Mouse (Mus musculus): ENCODE measurements around the gene Sptbn4. TPM values are rescaled to one million over a fixed set of nuclear protein-coding genes. Genes with fewer than 3 reads are reported as not detected.

Gene Sptbn4
- polyA plus RNA-seq, 1 experiment: 30.4 TPM

DNA sequence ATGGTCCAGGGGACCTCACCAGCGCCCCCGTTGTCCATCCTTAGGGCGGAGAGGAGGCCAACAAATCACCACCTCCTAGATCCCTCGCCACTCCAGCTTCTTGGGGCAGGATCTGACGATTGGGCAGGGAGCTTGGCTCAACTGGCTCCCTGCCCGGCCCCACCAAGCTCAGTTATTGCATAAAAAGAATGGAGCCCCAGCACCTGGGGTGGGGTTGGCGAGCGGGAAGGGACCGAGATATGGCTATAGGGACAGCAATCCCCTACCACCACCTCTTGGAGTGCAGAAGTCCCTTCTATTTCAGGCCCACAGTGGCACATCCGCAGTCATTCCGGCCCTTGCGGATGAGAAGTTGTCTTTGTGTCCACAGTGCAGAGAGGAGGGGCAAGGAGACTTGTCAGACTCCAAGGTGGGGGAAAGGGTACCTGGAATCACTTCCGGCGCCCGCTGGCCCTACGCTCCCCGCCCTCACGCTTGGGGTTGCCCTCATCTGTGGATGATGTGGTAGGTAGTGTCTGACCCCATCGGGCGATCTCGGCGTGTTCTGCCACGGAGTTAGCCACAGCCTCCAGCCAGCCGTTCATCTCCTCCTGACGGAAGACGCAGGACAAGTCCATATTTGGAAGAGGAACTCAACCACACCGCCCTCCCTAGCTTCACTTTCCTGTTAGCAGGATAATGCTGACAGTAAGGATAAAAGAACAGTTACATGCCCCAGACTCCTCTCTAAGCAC, 90.5 kb downstream of the Sptbn4 start, which contains the start of gene Gm20479:
TSS of gene Gm20479 (minus strand) at position 559 of the 734 bp plus-strand sequence.
- DNase-seq (ENCODE audit: low read depth): no peak
- TF ChIP-seq CTCF (IDR thresholded peaks at IDR 0.05; ENCODE audit: borderline replicate concordance, extremely low read depth, insufficient read depth, insufficient read length) (no peak), POLR2A (IDR thresholded peaks at IDR 0.05; ENCODE audit: borderline replicate concordance, extremely low read depth, insufficient read depth, insufficient read length, poor library complexity, severe bottlenecking) (no peak)

DNA sequence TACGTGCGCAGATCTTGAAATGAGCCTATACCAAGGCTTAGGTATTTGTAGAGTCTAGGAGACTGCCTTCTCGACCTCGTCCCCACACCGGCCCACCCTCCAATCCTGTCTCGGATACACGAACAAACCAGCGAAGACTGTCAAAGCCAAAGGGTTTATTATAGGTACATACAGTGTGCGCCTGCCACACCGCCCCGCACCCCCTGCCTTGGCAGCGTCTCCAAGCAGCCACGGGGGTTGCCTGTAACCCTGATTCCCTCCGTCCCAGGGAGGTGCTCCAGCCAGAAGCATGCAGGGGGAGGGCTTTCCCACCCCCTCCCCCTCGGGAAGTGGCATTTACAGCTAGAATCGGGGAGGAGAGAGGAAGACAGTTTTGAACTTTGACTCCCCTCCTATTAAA, 91.2 kb downstream of the Sptbn4 start:
- DNase-seq (ENCODE audit: low read depth): peak; percentile 37
- TF ChIP-seq POLR2A (IDR thresholded peaks at IDR 0.05; ENCODE audit: borderline replicate concordance, extremely low read depth, insufficient read depth, insufficient read length, poor library complexity, severe bottlenecking) (no peak), CTCF (IDR thresholded peaks at IDR 0.05; ENCODE audit: borderline replicate concordance, extremely low read depth, insufficient read depth, insufficient read length) (no peak)

DNA sequence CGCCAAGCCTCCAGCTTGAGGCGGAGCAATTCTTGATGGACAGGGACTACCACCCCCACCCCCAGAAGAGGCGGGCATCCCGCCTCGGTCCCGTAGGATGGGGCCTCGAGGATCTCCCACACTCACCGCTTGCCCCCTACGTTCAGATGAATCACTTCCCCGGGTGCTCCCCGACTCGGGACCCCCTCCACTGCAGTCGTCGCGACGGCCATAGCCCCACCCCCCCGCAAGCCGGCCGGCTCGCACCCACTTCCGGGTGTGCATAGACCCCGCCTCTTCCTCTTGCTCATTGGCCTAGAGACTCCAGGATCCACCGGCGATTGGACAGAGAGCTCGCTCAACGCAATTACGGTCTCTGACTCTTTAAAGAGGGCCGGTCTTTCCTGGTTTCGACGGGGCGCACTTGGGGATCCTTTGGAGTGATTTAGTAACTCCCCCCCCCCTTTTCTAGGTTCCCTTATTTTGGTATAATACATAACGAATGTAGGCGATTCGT, 91.7 kb downstream of the Sptbn4 start, which contains the start of gene Shkbp1:
TSS of gene Shkbp1 (minus strand) at position 275 of the 496 bp plus-strand sequence.
- TF ChIP-seq CTCF (IDR thresholded peaks at IDR 0.05; ENCODE audit: borderline replicate concordance, extremely low read depth, insufficient read depth, insufficient read length) (no peak), POLR2A (IDR thresholded peaks at IDR 0.05; ENCODE audit: borderline replicate concordance, extremely low read depth, insufficient read depth, insufficient read length, poor library complexity, severe bottlenecking) (peak; percentile 24; the same call in 1 of the 2 replicates)

DNA sequence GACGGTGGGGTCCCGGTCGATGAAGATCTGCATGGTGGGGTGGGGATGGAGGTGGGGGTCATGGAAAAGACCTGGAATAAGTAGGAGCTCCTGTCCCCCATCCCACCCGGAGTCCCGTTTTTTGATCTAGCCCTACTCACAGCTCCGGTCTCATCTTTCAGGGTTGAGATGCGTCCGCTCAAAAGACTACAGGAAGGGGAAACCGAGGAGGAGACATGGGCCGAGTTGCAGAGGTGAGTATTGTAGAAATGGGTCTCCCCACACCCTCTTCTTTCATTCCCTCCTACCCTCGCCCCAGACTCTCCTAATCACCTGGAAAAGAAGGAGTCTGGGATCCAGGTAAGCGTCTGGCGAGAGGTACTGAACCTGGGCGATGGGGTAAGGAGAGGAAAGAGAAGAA, 92.2 kb downstream of the Sptbn4 start:
- TF ChIP-seq POLR2A (IDR thresholded peaks at IDR 0.05; ENCODE audit: borderline replicate concordance, extremely low read depth, insufficient read depth, insufficient read length, poor library complexity, severe bottlenecking) (no peak), CTCF (IDR thresholded peaks at IDR 0.05; ENCODE audit: borderline replicate concordance, extremely low read depth, insufficient read depth, insufficient read length) (no peak)
- no peak for DNase-seq (ENCODE audit: low read depth)

More for the DNA sequence above, 91.7 kb downstream of the Sptbn4 start, which contains the start of gene Shkbp1:
- DNase-seq (ENCODE audit: low read depth): peak; percentile 96

DNA sequence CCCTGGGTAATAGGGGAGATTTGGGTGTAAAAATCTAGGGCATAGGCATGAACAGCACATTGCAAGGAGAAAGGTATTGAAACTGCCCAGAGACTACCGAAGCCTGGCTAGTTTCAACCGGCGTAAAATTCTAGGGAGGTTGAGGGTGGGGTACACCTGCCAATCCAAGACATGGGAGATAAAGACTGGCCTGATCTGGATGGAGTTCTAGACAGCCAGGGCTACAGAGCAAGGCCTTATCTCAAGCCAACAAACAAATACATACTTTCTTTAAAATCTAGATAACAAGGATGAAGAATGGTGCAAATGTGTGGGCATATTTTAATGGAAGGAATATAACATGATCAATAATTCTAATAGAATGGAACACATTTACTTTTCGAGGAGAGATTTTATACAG, 92.7 kb downstream of the Sptbn4 start:
- no peak for TF ChIP-seq CTCF (IDR thresholded peaks at IDR 0.05; ENCODE audit: borderline replicate concordance, extremely low read depth, insufficient read depth, insufficient read length)
- no peak for TF ChIP-seq POLR2A (IDR thresholded peaks at IDR 0.05; ENCODE audit: borderline replicate concordance, extremely low read depth, insufficient read depth, insufficient read length, poor library complexity, severe bottlenecking)
- no peak for DNase-seq (ENCODE audit: low read depth)

- TF ChIP-seq POLR2A (IDR thresholded peaks at IDR 0.05; ENCODE audit: borderline replicate concordance, extremely low read depth, insufficient read depth, insufficient read length, poor library complexity, severe bottlenecking) (no peak), CTCF (IDR thresholded peaks at IDR 0.05; ENCODE audit: borderline replicate concordance, extremely low read depth, insufficient read depth, insufficient read length) (no peak)
- peak; percentile 78 for DNase-seq (ENCODE audit: low read depth)
These were observed 93.3 kb downstream of the Sptbn4 start for GRCm38 (mm10) chr7:27354144-27354543.

DNA sequence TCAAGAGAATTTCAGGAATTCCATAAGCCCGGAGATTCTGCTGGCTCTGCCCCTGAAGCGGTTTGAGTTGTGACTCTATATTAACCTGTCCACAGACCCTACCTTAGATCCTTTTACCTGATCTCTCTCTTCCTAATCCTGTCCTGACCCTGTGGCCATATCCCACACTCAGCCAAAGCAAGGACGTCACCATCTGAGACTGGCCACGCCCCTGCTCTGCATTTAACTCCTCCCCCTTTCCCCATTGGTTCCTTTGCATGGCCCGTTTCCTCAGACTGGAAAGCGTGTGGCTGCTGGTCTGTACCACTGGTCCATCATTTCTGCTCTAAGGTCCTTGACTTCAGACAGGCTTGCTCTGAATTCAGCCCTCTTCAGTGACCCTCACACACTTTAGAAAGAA, 102.0 kb downstream of the Sptbn4 start:
- no peak for DNase-seq (ENCODE audit: low read depth)
- TF ChIP-seq CTCF (IDR thresholded peaks at IDR 0.05; ENCODE audit: borderline replicate concordance, extremely low read depth, insufficient read depth, insufficient read length): no peak
- TF ChIP-seq POLR2A (IDR thresholded peaks at IDR 0.05; ENCODE audit: borderline replicate concordance, extremely low read depth, insufficient read depth, insufficient read length, poor library complexity, severe bottlenecking): no peak

DNA sequence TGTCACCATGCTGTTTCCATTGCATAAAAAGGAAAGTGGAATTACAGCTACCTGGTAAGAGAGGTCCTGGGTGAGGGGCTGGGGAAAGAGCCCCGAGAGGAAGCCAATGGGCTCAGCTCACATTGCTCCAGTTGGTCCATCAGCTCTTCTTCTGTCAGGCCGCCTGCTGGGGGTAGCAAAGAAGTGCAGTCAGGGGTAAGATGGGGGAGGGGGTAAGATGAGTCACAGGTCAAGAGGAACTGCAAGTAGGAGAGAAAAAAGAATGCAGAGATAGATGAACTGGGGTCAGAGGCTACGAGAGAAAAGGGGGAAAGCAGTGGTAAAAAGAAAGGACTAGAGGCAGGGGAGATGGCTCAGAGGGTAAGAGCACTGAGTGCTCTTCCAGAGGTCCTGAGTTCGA, 104.9 kb downstream of the Sptbn4 start:
- TF ChIP-seq CTCF (IDR thresholded peaks at IDR 0.05; ENCODE audit: borderline replicate concordance, extremely low read depth, insufficient read depth, insufficient read length) (peak; percentile 22; the same call in 1 of the 2 replicates), POLR2A (IDR thresholded peaks at IDR 0.05; ENCODE audit: borderline replicate concordance, extremely low read depth, insufficient read depth, insufficient read length, poor library complexity, severe bottlenecking) (no peak)
- DNase-seq (ENCODE audit: low read depth): no peak

DNA sequence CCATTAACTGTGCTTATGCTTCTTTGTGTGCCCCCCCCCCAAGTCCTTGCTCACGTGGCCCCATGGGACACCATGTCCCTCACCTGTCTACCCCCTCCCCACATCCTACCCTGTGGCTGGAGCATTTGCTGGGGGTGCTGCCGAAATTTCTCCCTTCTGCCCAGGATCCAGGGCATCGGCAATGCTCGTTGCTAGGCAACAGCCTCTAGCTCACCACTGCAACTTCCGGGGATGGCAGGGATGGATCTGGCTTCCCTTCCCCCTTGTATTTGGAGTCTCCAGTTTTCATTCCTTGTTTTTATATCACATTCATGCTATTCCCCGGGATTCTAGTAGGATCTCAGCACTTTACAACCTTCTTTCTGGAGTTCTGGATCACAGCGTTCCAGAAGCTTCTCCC, 108.0 kb downstream of the Sptbn4 start:
- TF ChIP-seq CTCF (IDR thresholded peaks at IDR 0.05; ENCODE audit: borderline replicate concordance, extremely low read depth, insufficient read depth, insufficient read length): no peak
- peak; percentile 76 for DNase-seq (ENCODE audit: low read depth)

DNA sequence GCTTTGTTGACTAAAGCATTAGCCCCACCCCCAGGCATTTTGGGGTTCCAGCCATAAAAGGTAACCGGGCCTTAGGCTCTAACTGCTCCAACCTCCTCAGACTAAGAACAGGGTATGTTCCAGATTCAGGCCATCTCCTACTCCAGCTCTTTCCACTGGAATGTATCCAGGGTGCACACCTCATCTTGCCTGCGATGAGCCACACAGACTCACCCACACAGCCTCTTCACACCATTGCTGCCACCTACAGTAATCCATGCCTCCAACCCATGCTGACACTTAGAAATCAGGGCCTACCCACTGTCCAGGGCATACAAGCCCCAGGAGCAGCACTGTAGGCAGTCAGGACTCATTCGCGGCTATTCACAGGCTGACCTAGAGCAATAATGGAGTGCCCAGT, 108.4 kb downstream of the Sptbn4 start:
- DNase-seq (ENCODE audit: low read depth): no peak
- TF ChIP-seq CTCF (IDR thresholded peaks at IDR 0.05; ENCODE audit: borderline replicate concordance, extremely low read depth, insufficient read depth, insufficient read length): no peak
- no peak for TF ChIP-seq POLR2A (IDR thresholded peaks at IDR 0.05; ENCODE audit: borderline replicate concordance, extremely low read depth, insufficient read depth, insufficient read length, poor library complexity, severe bottlenecking)

GRCm38 (mm10) chr7:27337175-27337853, 110.2 kb downstream of the Sptbn4 start, which contains the start of gene Ltbp4:
Gene Ltbp4, minus strand, starts transcription at chr7:27337692.
- DNase-seq (ENCODE audit: low read depth): peak; percentile 69
- no peak for TF ChIP-seq CTCF (IDR thresholded peaks at IDR 0.05; ENCODE audit: borderline replicate concordance, extremely low read depth, insufficient read depth, insufficient read length)
- TF ChIP-seq POLR2A (IDR thresholded peaks at IDR 0.05; ENCODE audit: borderline replicate concordance, extremely low read depth, insufficient read depth, insufficient read length, poor library complexity, severe bottlenecking): no peak

Data from brain, embryonic 14.5 days (tissue).